Mouse (Mus musculus) gastrocnemius, adult 8-10 months (tissue): Measurements from ENCODE around the gene Camk2b. TPM values are rescaled to one million over a fixed set of nuclear protein-coding genes. Genes with fewer than 3 reads are reported as not detected.
"Not testable (repeated sequence)": the region's sequence is repeated elsewhere in the genome, so short reads cannot be mapped to it uniquely, and the experiment has no call there.

ENCODE experiments used
- DNase-seq, 2 experiments: peaks; one replicate each; pipeline ENCODE4 v3.0.0; 2022; ENCODE audit warnings: low spot score in 2 of 2
- total RNA-seq, 4 experiments: library from RNA; stranded (reverse); gene quantifications; 2 replicates each; pipeline ENCODE4 v1.2.4; 2022

The Camk2b gene
- total RNA-seq, 4 experiments from 2014 or later, result 146 to 169 (median 160) TPM

DNA sequence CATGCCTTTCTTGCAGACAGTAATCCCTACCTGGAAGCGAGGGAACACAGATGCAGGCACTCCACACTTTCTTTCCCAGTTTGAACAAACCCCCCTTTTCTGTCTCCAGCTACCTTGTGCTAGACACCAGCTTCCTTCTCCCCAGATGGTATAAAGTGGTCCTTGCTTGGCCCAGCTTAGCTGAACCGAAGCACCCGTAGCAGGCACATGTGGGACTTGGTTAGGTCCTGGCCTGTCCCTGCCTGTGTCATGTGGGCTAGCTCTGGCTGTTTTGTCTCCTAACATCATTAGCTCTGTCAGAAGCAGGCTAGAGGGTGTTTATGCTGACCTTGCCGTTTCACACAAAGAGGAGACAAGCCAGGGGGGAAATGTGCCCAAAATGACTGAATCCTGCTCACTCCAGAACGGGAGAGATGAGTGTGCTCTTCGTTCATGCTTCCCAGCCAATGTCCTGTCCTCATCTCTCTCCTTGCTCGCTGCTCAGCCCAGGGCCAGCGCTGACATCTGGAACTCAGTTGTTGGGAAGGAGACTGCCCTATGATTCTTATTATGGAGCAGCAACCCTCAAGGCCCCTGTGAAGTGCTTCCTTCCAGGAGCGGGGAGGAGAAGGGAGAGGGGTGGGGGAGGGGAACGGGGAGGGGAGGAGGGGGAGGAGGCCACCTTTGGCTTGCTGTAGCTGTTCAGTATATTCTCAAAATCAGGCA lies 117.5 kb downstream of the Camk2b start:
- no peak for DNase-seq

DNA sequence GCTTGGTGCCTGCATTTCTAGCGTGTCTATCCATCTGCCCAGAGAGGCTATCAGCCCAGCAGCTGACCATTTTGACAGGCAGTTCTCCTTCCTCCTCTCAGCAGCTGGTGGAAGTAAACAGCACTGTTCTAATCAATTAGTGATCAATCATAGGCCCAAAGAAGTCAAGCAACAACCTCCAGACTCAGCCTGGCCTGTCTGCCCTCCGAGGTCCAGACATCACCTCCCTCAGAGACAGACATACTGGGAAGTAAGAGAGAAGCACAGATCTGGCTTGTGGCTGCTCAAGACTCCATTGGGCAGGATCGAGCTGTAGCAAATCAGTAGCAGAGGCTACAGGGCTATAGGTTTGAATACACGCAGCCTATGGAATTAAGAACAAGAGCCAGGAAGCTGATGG lies 118.4 kb downstream of the Camk2b start:
- no peak for DNase-seq

DNA sequence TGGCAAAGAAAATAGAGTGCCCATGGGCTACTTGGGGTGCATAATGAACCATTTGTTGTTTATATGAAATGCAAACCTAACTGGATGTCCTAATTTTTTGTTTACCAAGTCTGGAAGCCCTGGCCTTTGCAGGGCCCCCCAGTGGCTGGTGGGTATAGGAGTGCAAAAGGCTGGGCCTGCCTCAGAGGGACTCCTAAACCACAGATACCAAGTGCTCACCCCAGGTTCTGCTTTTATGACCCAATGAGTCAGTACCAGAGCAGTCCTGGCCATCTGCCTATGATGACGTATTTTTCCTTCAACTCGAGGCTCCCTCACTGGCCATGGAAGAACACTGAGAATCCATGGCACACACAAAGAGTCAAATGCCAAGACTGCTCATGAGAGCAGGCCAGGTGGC lies 121.1 kb downstream of the Camk2b start:
- DNase-seq, result no peak

DNA sequence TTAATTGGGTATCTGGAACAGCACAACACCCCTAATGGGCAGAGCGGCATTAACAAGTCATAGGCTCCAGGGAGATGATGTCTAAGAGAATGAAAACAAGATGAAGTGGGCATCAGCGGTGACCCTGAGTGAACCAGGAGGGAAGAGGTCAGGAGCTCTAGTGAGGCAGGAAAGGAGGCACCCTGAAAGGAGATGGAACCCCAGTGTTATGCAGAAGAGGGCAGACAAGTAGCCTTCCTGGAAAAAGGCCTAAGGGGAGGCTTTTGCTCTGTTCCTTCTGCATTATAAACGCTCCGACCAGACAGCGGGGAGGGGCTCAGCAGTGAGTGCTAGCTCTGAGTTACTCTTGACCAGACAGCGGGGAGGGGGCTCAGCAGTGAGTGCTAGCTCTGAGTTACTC lies 123.2 kb downstream of the Camk2b start:
- no peak for DNase-seq

DNA sequence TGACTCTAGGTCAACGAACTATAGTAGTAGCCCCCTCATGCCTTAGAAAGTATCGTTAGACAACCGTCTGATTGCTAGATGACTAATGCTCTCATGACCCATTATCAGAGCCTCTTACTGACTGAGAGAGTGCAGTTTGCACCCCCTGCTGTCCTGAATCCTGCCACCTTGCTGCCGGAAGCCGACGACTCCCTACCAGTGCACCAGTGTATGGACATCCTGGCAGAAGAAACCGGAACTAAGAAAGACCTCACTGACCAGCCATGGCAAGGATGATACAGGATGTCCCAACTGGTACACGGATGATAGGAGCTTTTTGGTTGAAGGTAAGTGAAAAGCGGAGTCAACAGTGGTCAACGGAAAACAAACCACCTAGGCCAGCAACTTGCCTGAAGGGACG lies 131.6 kb downstream of the Camk2b start:
- DNase-seq, result not testable (repeated sequence)

DNA sequence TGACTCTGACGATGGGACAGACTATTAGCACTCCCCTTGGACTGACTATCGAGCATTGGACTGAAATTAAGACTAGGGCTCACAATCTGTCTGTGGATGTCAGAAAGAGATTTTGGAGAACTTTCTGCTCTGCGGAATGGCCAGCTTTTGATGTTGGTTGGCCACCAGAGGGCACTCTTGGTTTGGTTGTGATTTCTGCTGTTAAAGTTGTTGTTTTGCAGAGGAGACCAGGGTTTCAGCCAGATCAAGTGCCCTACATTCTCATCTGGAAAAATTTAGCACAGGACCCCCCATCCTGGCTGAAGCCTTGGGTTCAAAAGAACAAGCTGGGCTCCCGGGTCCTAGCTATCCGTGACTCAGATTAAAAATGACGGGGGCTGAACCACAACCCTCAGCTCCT lies 134.2 kb downstream of the Camk2b start:
- DNase-seq, result not testable (repeated sequence)

DNA sequence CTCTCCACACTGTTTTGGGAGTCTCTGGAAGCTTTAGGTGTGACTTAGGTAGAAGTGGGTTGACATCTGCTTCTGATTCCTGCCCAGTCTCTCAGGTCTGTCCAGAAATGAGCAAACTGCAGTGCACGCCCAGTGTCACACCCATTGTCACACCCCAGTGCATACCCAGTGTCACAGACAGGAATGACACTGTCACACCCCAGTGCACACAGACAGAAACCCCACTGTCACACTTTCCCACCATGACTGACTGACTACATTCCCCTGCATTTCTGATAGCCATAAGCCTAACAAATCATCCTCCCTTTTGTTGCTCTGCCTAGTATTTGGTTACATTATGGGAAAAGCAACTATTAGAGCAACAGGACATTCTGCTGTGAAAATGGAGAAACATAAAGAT lies 135.6 kb downstream of the Camk2b start:
- DNase-seq, result no peak

DNA sequence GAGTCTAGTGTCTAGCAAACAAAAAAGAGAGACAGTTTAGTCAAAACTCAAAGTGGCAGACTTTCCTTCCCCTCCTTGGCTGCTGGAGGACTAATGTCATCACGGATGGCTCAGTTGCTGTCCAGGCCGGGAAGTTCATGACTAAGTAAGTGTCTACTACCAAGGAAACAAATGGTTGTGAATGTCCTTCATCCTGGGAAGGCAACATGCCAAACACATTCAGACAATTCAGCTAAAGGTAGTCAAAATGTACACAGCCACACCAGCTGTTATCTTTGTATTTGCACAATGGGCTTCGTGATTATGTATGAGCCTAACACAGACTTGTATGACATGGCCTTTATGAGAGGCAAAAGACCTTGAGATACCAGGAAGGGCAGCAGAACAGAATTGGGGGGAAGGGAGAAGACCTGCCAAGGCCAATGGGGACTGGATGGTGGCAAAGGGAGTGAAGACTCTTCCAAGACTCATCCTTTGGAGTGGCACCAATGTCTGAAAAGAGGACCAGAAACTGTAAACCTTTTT lies 139.4 kb downstream of the Camk2b start:
- DNase-seq, result no peak

DNA sequence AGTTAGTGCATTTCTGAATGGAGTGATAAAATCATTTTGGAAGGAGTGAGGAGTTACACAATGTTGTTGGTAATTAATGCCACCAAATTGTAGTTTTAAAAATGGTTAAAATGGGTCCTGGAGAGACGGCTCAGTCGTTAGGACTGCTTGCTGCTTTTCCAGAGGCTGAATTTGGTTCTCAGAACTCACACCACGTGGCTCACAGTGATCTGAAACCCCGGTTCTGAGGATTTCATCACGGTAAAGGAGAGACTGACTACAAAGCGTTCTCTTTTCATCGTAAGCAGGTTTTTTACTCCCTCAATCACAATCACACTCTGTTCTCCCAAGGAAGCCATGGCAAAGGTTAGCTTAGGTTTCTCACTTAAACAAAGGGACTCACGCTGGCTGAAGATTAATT lies 141.5 kb downstream of the Camk2b start:
- no peak for DNase-seq

DNA sequence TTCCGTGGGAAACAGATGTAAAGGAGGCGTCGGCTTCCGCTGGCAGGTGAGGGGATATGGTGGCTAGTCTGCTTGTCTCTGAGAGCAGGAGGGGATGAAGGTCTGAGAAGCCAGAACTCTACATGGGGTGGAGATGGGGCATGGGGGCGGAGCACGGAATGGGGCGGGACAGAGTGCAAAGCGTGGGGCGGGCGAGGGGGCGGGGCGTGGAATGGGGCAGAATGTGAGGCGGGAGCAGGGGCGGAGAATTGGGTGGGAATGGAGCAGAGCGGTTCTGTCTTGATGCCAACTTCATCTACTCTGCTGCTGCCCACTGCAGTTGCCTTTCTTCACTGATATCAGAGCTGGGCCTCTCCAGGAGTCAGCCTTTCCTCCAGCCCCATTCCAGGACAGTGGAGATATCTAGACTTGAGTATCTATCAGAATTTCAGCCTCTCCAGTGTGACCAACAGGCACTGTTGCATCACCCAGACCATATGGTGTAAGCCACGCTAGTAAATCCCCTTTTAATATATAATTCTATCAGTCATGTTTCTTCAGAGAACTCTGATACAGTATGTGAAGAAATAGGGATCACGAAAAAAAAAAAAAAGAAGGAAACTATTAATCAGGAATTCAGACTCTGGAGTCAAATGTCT lies 145.7 kb downstream of the Camk2b start:
- no peak for DNase-seq

Other genes with a start within 250 kb of the Camk2b start
- 1 to 10 TPM; 1.6 to 2.5 (median 2.0) TPM for gene Polm, start 228.3 kb downstream of the Camk2b start, total RNA-seq
- 10 to 100 TPM; 50.7 to 96.4 (median 75.2) TPM for gene Aebp1, start 204.4 kb downstream of the Camk2b start, total RNA-seq
- 10 to 100 TPM; 44.6 to 47.3 (median 47.0) TPM for gene Pold2, start 188.1 kb downstream of the Camk2b start, total RNA-seq
- gene Myl7, start 167.6 kb downstream of the Camk2b start, total RNA-seq, result not detected
- gene Gck, start 116.3 kb downstream of the Camk2b start, total RNA-seq, result 1 to 10 TPM; 1.5 to 5.7 (median 3.0) TPM
- gene Ykt6, start 110.7 kb downstream of the Camk2b start, total RNA-seq, result 10 to 100 TPM; 40.4 to 47.2 (median 42.3) TPM
- not detected for gene A730071L15Rik, start 133.7 kb upstream of the Camk2b start, total RNA-seq
- gene Nudcd3, start 134.1 kb upstream of the Camk2b start, total RNA-seq, result 10 to 100 TPM; 70.9 to 77.9 (median 76.1) TPM
- under 1 TPM in 3 of 4 experiments, not detected in 1; 0.07 to 0.32 (median 0.12) TPM for gene Npc1l1, start 163.8 kb upstream of the Camk2b start, total RNA-seq
- gene Ddx56, start 201.4 kb upstream of the Camk2b start, total RNA-seq, result 10 to 100 TPM; 20.6 to 26.3 (median 21.5) TPM
- 10 to 100 TPM; 64.3 to 69.4 (median 66.1) TPM for gene Tmed4, start 208.5 kb upstream of the Camk2b start, total RNA-seq
- gene Ogdh, start 225.3 kb upstream of the Camk2b start, total RNA-seq, result 100 to 1,000 TPM; 653 to 755 (median 701) TPM